Mouse (Mus musculus) liver, embryonic 14.5 days (tissue): ENCODE measurements around the gene Loxl3.

Experiments
- CTCF ChIP-seq: IDR thresholded peaks from 2 replicates; pipeline ENCODE4 v1.5.1; 2016; ENCODE audit warnings: antibody characterized with exemption, low read depth, control low read depth
- EP300 ChIP-seq: IDR thresholded peaks from 2 replicates; pipeline ENCODE4 v1.6.1; 2016; ENCODE audit warnings: antibody characterized with exemption, low read depth

DNA sequence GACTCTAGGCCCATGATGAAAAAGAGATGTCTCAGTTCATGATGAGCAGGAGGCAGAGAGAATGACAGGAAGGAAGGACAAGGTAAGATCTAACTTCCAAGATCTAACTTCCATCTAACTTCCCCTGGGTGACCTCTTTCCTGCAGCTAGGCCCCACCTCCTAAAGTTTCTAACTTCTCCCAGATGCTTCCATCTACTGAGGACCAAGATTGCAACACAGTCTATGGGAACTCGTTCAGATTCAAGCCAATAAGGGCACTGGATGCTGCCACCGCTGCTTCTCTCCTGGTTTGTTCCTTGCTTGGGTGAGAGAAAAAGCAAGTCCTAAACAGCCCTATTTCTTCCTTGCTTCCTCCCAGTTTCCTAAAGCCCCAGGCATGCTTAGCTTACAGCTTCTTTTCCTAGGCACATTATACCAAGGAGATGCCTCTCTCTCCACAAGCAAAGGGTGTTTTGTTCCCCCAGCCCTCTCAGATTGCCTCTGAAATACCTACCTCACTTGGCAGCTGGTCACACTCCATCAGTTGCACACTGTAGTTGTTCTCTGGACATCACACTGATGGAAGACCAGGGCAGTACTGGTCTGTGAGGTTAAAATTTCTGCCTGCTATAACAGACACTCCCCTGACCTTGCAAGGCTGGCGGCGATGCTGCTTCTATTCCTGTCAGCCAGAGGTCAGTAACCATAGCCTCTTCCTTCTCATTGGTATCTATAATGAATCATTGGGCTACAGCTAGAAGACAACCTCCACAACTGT is 13.0 kb upstream of the Loxl3 start:
- TF ChIP-seq CTCF (no peak), EP300 (no peak)
